Mouse (Mus musculus): ENCODE results near the gene Olfr1026. TPM values are rescaled to one million over a fixed set of nuclear protein-coding genes. Genes with fewer than 3 reads are reported as not detected.

Olfr1026 gene
- total RNA-seq (2021): not detected

- intact Hi-C loops (cut with DNase I): no loop called here
- no peak for DNase-seq
Measured at GRCm38 (mm10) chr2:85921258-85921657, at the start of gene Olfr1026. Gene Olfr1026 (plus strand): TSS chr2:85921558.

- intact Hi-C loops (cut with DNase I): no loop called here
- no peak for DNase-seq
Measured at GRCm38 (mm10) chr2:85885340-85885739, 36.0 kb upstream of the Olfr1026 start, which contains the start of gene Olfr1023. Gene Olfr1023 (plus strand): TSS chr2:85885640.

- intact Hi-C loops (cut with DNase I): no loop called here
- no peak for DNase-seq
Measured at GRCm38 (mm10) chr2:85904952-85905351, 16.4 kb upstream of the Olfr1026 start, which contains the start of gene Olfr1024. Gene Olfr1024 (minus strand): TSS chr2:85905052.

- intact Hi-C loops (cut with DNase I): no loop called here
- no peak for DNase-seq
Measured at GRCm38 (mm10) chr2:85913197-85913596, 8.2 kb upstream of the Olfr1026 start.

- no peak for DNase-seq
- intact Hi-C loops (cut with DNase I): no loop called here
Measured at GRCm38 (mm10) chr2:85914893-85915292, 6.5 kb upstream of the Olfr1026 start, which contains the start of gene Olfr1025-ps1. Gene Olfr1025-ps1 (plus strand): TSS chr2:85915193.

GRCm38 (mm10) chr2:85950137-85950536 is 28.8 kb downstream of the Olfr1026 start, which contains the start of gene Olfr1028:
Gene Olfr1028 (plus strand): TSS chr2:85950437.
- DNase-seq: no peak
- intact Hi-C loops (cut with DNase I): no loop called here

- intact Hi-C loops (cut with DNase I): no loop called here
- DNase-seq: no peak
Measured at GRCm38 (mm10) chr2:85973595-85973994, 52.2 kb downstream of the Olfr1026 start, which contains the start of gene Olfr1029. Gene Olfr1029 (plus strand): TSS chr2:85973895.

Other genes with a start within 250 kb of the Olfr1026 start
- not detected for gene Olfr1006, start 242.8 kb upstream of the Olfr1026 start, total RNA-seq (2021)
- gene Olfr1008, start 232.1 kb upstream of the Olfr1026 start, total RNA-seq (2021): not detected
- not detected for gene Olfr1009, start 206.1 kb upstream of the Olfr1026 start, total RNA-seq (2021)
- gene Olfr1012, start 158.8 kb upstream of the Olfr1026 start, total RNA-seq (2021): not detected
- gene Olfr1013, start 154.5 kb upstream of the Olfr1026 start, total RNA-seq (2021): not detected
- not detected for gene Olfr1014, start 148.8 kb upstream of the Olfr1026 start, total RNA-seq (2021)
- not detected for gene Olfr1015, start 139.5 kb upstream of the Olfr1026 start, total RNA-seq (2021)
- gene Olfr1016, start 119.0 kb upstream of the Olfr1026 start, total RNA-seq (2021): not detected
- gene Olfr1018, start 103.1 kb upstream of the Olfr1026 start, total RNA-seq (2021): not detected
- gene Olfr1019, start 76.1 kb upstream of the Olfr1026 start, total RNA-seq (2021): not detected
- not detected for gene Olfr1020, start 74.5 kb upstream of the Olfr1026 start, total RNA-seq (2021)
- gene Olfr1022, start 53.0 kb upstream of the Olfr1026 start, total RNA-seq (2021): not detected
- gene Olfr1023, start 35.9 kb upstream of the Olfr1026 start, total RNA-seq (2021): not detected
- not detected for gene Olfr1024, start 16.5 kb upstream of the Olfr1026 start, total RNA-seq (2021)
- not detected for gene Olfr1025-ps1, start 6.4 kb upstream of the Olfr1026 start, total RNA-seq (2021)
- gene Olfr1028, start 28.9 kb downstream of the Olfr1026 start, total RNA-seq (2021): not detected
- not detected for gene Olfr1029, start 52.3 kb downstream of the Olfr1026 start, total RNA-seq (2021)
- not detected for gene Olfr1030, start 57.7 kb downstream of the Olfr1026 start, total RNA-seq (2021)
- not detected for gene Olfr1031, start 68.7 kb downstream of the Olfr1026 start, total RNA-seq (2021)
- gene Olfr1032, start 84.0 kb downstream of the Olfr1026 start, total RNA-seq (2021): not detected
- gene Olfr1033, start 99.1 kb downstream of the Olfr1026 start, total RNA-seq (2021): not detected
- gene Olfr1034, start 124.3 kb downstream of the Olfr1026 start, total RNA-seq (2021): not detected
- not detected for gene Olfr1036, start 152.4 kb downstream of the Olfr1026 start, total RNA-seq (2021)
- not detected for gene Olfr1037, start 165.8 kb downstream of the Olfr1026 start, total RNA-seq (2021)
- gene Olfr1039, start 214.4 kb downstream of the Olfr1026 start, total RNA-seq (2021): not detected
- not detected for gene Olfr1040, start 225.2 kb downstream of the Olfr1026 start, total RNA-seq (2021)
- not detected for gene Olfr1042, start 240.3 kb downstream of the Olfr1026 start, total RNA-seq (2021)
- not detected for gene Olfr1043, start 246.0 kb downstream of the Olfr1026 start, total RNA-seq (2021)